Mouse (Mus musculus) gastrocnemius, postnatal 25 days (tissue): ENCODE results near the gene Olfr172. TPM values are rescaled to one million over a fixed set of nuclear protein-coding genes. Genes with fewer than 3 reads are reported as not detected.

Source experiments
- DNase-seq: peaks from one replicate; pipeline ENCODE4 v3.0.0; 2022
- long read RNA-seq, 2 experiments: library from polyadenylated mRNA; stranded (forward); transcript quantifications; one replicate each; pipeline ENCODE4 v2.0.0; 2021
- microRNA-seq, 2 experiments: library from miRNA; unstranded; fragments of <30 nt; microRNA quantifications; one replicate each; pipeline ENCODE4 v1.2.0; 2021; ENCODE audit warnings: borderline replicate concordance in 2 of 2
- total RNA-seq, 2 experiments: library from RNA; stranded (reverse); gene quantifications; 1 replicate in 1 of 2; 2 replicates in 1 of 2; pipeline ENCODE4 v1.2.3; 2021

The Olfr172 gene
- not detected for total RNA-seq
- long read RNA-seq, experiment 1 = 0 reads
- long read RNA-seq, experiment 2 = 0 reads

DNA sequence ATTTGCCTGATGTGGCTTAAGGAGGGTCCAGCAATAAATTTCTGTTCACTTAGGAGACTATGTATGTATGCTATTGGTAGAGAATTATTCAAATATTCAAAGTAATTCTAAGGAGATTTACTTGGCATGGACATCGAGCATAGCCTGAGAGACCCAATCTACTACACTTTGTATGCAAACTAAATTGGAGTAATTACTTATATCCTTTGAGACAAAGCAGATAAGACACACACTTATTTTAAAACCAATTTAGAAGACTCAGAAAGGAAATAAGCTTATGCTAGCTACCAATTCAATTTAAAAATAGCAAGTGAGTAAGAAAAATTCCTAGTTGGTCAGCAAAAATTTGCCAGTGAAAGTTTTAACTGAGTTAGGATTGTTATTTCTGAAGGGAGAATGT, at the start of gene Olfr172:
TSS of gene Olfr172 (minus strand) at position 101 of the 400 bp plus-strand sequence.
- DNase-seq = no peak

DNA sequence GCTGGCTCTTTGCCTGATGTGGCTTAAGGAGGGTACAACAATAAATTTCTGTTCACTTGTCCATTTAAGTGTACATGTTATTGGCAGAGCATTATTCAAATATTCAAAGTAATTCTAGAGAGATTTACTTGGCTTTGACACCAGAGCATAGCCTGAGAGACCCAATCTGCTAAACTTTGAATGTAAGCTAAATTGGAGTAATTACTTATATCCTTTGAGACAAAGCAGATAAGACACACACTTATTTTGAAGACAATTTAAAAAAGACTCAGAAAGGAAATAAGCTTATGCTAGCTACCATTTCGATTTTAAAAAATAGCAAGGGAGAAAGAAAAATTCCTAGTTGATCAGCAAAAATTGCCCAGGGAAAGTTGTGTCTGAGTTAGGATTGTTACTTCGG, 37.2 kb upstream of the Olfr172 start, which contains the start of gene Olfr173:
TSS of gene Olfr173 (minus strand) at position 101 of the 400 bp plus-strand sequence.
- DNase-seq = no peak

DNA sequence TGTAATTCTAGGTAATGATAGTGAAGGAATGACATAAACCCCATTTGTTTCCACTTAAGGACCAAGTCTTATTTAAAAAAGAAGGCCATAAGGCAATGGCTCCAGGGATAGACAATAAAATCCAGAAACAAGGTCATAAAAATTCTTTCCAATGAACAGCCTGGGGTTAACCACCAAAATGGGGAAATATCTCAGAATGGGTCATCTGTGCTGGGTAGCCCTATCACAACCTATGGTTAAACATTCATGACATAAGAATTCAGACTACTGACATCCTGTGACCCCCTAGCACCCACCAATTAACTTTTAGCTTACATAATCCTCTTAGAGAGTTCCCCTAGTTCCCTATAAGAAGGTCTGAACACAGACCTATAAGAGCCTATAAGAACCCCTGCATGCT, 6.8 kb downstream of the Olfr172 start:
- no peak for DNase-seq

DNA sequence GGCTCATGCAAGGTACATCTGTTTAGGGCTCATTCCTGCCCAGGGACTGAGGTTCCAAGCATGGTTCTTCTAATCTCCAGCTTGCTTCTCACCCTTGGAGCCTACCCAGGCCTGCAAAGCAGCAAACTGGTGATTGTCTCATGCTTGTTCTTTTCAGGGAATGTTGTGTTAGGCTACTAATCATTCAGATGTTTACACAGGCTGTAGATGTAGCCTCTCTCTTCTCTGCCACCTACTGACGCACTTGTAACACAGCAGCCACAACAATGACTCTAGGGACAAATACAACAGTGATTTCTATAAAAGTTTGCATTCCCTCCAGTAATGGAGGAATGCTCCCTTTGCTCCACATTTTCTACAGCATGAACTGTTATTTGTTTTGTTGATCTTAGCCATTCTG, 11.7 kb downstream of the Olfr172 start:
- DNase-seq = no peak

DNA sequence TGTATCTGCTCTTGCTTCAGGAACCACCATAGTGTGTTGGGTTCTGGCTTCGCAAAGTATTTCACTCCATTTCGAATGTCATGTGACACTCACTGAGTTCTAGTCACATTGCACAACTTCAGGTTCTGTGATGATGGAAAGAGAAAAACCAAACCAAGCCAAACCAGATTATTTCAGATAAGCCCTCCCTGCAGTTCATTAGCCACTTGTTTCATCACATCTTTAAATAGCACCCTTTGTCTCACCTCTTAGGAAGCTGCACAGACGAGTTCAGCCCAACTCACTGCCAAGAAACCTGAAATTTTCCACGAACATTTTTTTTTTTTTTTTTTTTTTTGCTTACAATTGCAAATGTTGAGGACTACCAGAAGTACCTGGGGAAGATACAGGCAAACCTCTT, 16.3 kb downstream of the Olfr172 start:
- DNase-seq = no peak

DNA sequence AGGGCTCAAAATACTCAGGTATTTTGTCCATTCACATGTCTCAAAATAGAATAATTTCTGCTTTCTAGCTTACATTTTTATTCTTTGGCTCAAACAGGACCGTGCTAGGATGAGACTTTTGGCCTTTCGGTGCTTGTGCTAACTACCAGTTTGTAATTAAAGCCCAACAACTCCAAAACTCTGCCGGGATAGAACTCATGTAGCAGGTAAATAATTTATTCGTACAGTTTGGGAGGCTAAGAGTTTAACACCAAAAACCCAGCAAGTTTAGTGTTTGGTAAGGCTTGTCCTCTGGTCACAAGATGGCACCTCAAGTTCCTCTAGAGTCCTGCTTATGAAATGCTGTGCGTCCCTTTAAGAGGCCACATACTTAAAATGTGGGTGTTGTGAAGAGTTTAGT, 22.2 kb downstream of the Olfr172 start:
- no peak for DNase-seq

DNA sequence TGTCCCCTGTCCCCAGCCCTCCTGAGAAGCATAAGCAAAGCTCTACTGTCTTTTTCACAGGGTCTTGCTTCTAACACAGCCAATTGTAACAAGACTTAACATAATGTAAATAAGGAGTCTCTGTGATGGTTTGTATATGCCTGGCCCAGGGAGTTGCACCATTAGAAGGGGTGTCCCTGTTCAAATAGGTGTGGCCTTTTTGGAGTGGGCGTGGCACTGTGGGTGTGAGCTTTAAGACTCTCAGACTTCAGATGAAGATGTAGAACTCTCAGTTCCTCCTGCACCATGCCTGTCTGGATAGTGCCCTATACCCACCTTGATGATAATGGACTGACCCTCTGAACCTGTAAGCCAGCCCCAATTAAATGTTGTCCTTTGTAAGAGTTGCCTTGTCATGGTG, 24.2 kb downstream of the Olfr172 start:
- DNase-seq = no peak

DNA sequence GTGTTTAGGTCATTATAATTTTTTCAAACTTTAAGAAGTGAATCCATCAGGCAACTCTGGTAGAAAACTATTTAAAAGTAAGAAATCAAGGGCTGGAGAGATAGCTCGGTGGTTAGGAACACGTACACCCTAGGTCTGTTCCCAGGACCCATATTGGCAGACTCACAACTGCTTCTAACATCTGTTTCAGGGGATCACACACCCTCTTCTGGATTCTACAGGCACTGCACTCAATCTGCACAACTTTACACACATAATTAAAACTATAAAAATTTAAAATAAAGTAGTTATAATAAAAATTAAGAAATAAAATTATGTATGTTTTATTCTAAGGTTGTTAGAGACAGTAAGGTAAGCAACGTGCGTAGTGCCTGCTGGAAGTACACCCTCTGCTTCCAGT, 24.8 kb downstream of the Olfr172 start:
- DNase-seq = no peak

DNA sequence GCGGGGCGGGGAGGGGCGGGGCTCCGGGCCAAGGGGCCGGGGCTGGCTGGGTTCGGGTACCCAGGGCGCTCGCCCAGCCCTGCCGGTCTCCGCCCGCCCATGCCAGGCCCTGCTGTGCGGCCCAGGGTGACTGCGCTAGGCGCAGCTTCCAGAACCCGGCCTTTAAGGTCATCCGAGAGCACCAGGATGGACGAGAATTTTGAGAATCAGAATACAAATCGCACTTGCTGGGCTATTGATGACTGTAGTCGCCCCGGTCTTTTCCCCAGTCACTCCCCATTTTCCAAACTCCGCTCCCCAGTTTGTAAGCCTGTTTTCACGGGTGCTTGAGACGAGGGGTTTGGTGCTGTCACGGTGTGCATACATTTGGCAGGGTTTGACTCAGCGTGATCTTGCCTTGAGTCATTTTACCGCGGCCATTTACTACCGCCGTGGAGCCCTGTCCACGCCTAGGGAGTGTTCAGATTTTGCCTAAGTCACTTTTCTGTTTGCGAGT, 34.8 kb downstream of the Olfr172 start:
- DNase-seq = no peak

DNA sequence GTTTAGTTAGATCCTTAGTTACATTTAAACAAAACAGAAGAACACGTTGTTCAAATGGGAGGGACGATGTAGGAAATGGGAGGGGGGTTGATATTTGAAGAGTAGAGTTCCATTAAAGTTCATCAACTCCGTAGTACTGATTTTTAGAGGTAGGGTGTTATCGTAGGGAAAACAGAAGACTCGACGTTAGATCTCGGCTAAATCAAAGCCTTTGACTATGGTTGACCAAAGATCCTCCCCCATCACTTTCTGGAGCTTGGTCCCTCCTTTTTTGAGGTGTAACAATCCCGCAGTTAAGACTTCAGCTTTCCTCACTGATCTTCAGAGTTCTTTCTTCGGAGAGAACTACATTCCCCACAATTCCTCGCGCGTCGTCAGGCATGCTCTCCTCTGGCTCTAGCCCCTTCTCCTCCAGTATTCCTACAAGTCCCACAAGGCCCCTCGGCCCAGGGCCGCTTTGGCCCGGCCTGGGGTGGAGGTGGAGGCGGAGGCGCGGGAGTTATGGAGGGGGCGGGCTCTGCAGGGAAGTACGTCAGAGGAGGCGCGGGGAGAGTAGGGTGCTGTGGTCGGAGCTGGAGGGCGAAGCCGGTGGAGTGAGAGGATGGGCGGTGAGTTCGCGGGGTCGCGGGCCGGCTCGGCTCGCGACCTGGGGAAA, 35.4 kb downstream of the Olfr172 start, which contains the start of gene Cldnd1:
TSS of gene Cldnd1 (plus strand) at position 434 of the 655 bp plus-strand sequence.
- DNase-seq = peak; percentile 97

DNA sequence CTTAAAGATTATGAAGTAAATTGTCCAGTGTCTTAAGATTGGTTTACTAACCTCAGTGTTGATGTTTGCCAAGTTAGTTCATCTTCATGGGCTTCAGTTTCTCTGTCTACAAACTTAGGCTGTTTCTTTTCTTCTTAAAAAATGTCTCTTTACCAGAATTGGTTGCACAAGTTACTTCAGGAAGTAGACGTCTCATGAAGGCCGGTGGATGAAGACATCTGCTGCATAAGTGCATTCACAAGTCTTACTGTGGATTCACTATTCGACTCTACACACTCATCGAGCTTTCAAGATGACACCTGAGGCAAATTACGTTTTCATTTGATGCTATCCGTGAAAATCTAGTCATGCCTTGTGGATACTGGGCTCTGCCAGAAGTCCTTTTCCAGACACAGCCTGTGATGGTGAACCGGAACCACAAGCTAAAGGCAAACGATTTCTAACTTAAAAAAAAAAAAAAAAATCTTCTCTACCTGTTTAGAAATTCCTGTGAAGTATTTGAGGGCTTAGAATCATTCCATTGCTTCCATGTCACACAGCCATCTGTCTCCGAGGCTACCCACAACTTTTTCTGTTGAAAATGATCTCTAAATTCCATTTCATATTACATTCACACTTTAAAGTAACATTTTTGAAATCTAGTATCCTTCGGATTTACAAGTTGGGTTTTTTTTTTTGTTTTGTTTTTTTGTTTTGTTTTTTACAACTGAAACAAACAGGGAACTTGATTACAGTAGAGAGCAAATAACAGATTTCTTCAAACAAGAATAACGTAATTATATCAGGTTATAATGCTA, 36.1 kb downstream of the Olfr172 start:
- no peak for DNase-seq

DNA sequence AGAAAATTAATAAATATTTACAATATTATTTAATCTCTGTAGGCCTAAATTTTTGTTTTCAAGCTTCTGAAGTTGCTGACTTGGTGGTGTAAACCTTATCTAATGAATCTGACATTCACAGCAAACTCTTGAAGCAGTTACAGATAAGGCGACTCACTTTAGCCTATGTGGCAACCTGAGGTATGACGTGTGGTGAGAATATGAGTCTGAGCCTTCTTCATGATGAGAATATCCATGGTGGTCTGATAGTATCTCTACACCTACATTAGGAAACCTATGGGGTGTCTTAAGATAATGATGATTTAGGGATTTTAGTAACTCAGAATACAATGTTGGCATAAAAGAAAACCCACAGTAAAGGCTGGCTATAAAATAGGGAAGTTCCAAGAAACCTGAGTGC, 40.7 kb downstream of the Olfr172 start:
- no peak for DNase-seq

DNA sequence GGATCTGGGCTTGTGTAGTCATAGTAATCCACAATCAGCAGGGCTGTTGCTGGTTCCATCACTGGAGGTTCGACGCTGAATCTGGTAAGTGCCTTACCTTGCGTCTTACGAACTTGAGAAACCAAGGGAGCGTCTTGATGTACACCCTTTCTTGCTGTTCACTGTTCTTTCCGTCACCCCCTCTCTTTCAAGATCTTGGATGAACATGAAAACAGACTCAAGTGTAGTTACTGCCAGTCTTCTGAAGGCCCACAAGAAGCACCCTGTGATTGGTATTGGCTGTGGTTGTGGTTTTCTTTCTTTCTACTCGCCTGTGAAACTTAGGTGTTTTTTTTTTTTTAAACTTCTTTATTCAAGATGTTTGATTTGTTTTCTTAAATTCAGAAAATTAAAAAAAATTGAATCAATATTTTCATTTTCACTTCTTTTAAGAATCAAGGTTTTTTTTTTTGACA, 44.3 kb downstream of the Olfr172 start, which contains the start of gene Gpr15:
TSS of gene Gpr15 (minus strand) at position 405 of the 455 bp plus-strand sequence.
- no peak for DNase-seq

DNA sequence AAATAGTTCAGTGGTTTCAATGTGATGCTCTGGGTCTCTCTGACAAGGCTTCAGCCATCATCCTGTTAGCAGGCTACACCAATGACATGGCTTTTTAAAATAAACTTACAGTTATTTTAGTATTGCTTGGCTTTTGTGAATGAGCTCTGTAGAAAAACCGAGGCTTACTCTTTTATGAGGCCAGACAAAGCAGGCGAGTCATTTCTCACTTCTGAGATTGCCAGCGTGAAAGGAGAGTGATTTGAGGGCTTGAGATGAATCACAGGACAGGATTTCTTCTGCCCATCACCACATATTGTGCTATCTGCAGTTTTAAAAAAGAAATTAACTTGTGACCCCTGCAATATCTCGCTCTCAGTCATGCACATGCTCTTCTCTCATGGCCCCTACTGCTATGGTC, 48.0 kb downstream of the Olfr172 start:
- DNase-seq = no peak

DNA sequence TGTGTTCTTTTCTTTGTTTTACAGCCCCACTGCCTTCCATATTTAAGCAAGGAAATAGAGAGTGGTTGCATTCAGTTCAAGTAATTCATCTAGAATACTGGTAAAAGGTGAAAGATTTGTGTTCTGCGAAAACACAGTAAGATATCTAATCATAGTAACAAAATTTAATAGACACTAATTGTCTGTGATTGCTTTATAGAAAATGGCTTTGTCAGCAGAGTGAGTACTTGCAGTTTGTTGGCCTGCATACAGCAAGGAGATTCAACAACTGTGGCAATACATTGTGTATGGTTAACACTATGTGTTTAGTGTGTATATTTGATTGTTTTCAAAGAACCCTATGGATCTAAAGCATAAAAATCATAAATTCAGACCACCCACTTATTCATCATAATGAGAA, 49.8 kb downstream of the Olfr172 start:
- no peak for DNase-seq

DNA sequence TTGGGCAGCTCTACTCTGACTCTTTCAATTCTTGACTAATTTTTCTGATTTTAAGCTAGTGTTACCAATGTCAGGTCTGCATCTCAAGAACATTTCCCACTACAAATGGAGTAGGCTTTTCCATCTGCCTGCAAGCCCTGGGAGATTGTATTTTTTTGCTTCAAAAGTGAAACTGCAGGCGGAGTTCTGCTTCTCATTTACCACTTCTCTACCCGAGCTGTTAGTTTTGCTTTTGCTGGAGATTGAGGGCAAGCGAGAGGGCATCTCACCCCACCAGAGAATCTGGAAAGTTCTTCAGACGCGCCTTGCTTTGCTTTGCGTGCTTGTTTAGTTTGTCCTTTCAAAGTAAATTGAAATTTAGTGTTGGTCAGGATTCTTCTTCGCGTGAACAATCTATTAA, 50.8 kb downstream of the Olfr172 start:
- DNase-seq = no peak

Small RNAs within 50 kb of the gene (microRNA-seq; reads per million reads assigned to microRNA genes)
- 0 reads per million in 2 experiments for gene Gm27564

Other genes starting within 250 kb of the Olfr172 start
- 100 to 1,000 TPM in 1 of 2 experiments, 10 to 100 TPM in 1; 92.1 to 102 TPM for gene St3gal6, start 238.9 kb downstream of the Olfr172 start, total RNA-seq
- gene Gm813, start 146.2 kb downstream of the Olfr172 start, total RNA-seq = not detected
- gene E330017A01Rik, start 124.4 kb downstream of the Olfr172 start, total RNA-seq = not detected
- gene Cpox, start 92.9 kb downstream of the Olfr172 start, total RNA-seq = 10 to 100 TPM; 18.9 to 21.6 TPM
- not detected for gene Gpr15, start 44.1 kb downstream of the Olfr172 start, total RNA-seq
- gene Cldnd1, start 35.3 kb downstream of the Olfr172 start, total RNA-seq = 10 to 100 TPM; 63.9 to 64.2 TPM
- not detected for gene Olfr173, start 37.1 kb upstream of the Olfr172 start, total RNA-seq
- gene Olfr175-ps1, start 63.6 kb upstream of the Olfr172 start, total RNA-seq = not detected
- not detected for gene Olfr177, start 111.6 kb upstream of the Olfr172 start, total RNA-seq
- not detected for gene Olfr178, start 128.9 kb upstream of the Olfr172 start, total RNA-seq
- not detected for gene Olfr181, start 165.6 kb upstream of the Olfr172 start, total RNA-seq
- not detected for gene Olfr180, start 166.2 kb upstream of the Olfr172 start, total RNA-seq
- not detected for gene Olfr183, start 232.2 kb upstream of the Olfr172 start, total RNA-seq